Mouse (Mus musculus): ENCODE data around the gene Zzef1.

The Zzef1 gene

GRCm38 (mm10) chr11:72814188-72814587 lies 18.2 kb downstream of the Zzef1 start:
- no peak overlapping the region for H3K4me3 ChIP-seq (replicated peaks; ENCODE audit: low read length)
- H3K36me3 ChIP-seq (ENCODE audit: insufficient read depth, low read length), result peaks cover 7% of the 10 kb centered on the region; the same call in 1 of the 2 replicates
- no peaks in the 10 kb centered on the region for H3K9me3 ChIP-seq (ENCODE audit: low read length)
- 0 out of 2 replicates have a peak, but pooled peaks cover 2% of the 10 kb centered on the region for H3K4me1 ChIP-seq (replicated peaks; ENCODE audit: low read depth, low read length)
- TF ChIP-seq NANOG (IDR thresholded peaks at IDR 0.05; ENCODE audit: borderline replicate concordance, low read length), result no peak
- peak; percentile 54 for TF ChIP-seq CTCF (conservative IDR thresholded peaks at IDR 0.05; ENCODE audit: low read length)
- no peak for TF ChIP-seq POU5F1 (IDR thresholded peaks at IDR 0.05; ENCODE audit: borderline replicate concordance, low read length)
- no peaks in the 10 kb centered on the region for H3K27me3 ChIP-seq (ENCODE audit: insufficient read depth, low read length)

DNA sequence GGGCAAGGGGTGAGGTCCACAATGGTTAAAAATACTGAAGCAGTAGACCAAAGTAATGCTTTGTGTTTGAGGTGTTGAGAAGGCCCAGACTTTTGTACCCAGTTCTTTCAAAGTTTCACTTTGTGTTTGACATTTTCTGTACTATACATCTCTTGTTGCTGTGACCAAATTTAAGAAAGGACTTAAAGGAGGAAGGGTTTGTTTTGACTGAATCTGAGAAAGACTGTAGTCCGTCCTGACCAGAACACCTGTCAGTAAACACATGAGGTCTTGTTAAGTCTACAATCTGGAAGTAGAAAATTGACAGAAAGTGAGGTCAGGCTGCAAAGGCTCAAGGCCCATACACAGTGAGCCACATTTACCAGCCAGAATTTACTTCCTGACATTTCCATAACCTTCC lies 20.8 kb downstream of the Zzef1 start:
- no peaks in the 10 kb centered on the region for H3K9me3 ChIP-seq (ENCODE audit: low read length)
- no peaks in the 10 kb centered on the region for H3K27me3 ChIP-seq (ENCODE audit: insufficient read depth, low read length)
- peaks cover 14% of the 10 kb centered on the region for H3K36me3 ChIP-seq (ENCODE audit: insufficient read depth, low read length)
- H3K4me1 ChIP-seq (replicated peaks; ENCODE audit: low read depth, low read length), result 0 out of 2 replicates have a peak, but pooled peaks cover 2% of the 10 kb centered on the region
- H3K4me3 ChIP-seq (replicated peaks; ENCODE audit: low read length), result no peak overlapping the region
- TF ChIP-seq NANOG (IDR thresholded peaks at IDR 0.05; ENCODE audit: borderline replicate concordance, low read length), result no peak
- no peak for TF ChIP-seq POU5F1 (IDR thresholded peaks at IDR 0.05; ENCODE audit: borderline replicate concordance, low read length)
- no peak for TF ChIP-seq CTCF (conservative IDR thresholded peaks at IDR 0.05; ENCODE audit: low read length)

DNA sequence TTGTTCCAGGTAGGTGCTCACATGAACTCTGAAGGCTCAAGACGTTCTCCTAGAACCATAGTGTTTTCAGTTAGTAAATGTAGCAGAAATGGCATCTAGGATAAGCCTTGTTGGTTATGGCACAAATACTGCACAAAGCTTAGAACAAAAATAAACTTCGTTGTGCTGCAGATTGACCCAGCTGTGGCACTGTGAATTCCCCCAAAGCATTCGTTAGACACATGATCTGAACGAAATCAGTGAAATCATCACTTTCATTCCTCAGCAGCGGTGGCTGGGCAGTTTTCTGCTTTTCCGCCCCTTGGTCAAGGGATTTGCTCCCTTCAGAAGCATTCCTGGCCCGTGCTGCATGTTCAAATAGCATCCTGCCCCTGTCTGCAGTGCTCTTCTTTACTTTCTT lies 22.0 kb downstream of the Zzef1 start:
- Histone ChIP-seq H3K27me3 (ENCODE audit: insufficient read depth, low read length) (no peaks in the 10 kb centered on the region), H3K36me3 (ENCODE audit: insufficient read depth, low read length) (peaks cover 15% of the 10 kb centered on the region), H3K4me1 (replicated peaks; ENCODE audit: low read depth, low read length) (0 out of 2 replicates have a peak, but pooled peaks cover 2% of the 10 kb centered on the region), H3K4me3 (replicated peaks; ENCODE audit: low read length) (no peak overlapping the region), H3K9me3 (ENCODE audit: low read length) (no peaks in the 10 kb centered on the region)
- TF ChIP-seq NANOG (IDR thresholded peaks at IDR 0.05; ENCODE audit: borderline replicate concordance, low read length) (no peak), CTCF (conservative IDR thresholded peaks at IDR 0.05; ENCODE audit: low read length) (no peak), POU5F1 (IDR thresholded peaks at IDR 0.05; ENCODE audit: borderline replicate concordance, low read length) (no peak)

- Histone ChIP-seq H3K4me3 (replicated peaks; ENCODE audit: low read length) (no peak overlapping the region), H3K36me3 (ENCODE audit: insufficient read depth, low read length) (peaks cover 28% of the 10 kb centered on the region), H3K4me1 (replicated peaks; ENCODE audit: low read depth, low read length) (0 out of 2 replicates have a peak, but pooled peaks cover 2% of the 10 kb centered on the region), H3K9me3 (ENCODE audit: low read length) (no peaks in the 10 kb centered on the region), H3K27me3 (ENCODE audit: insufficient read depth, low read length) (no peaks in the 10 kb centered on the region)
- no peak for TF ChIP-seq CTCF (conservative IDR thresholded peaks at IDR 0.05; ENCODE audit: low read length)
- TF ChIP-seq NANOG (IDR thresholded peaks at IDR 0.05; ENCODE audit: borderline replicate concordance, low read length), result no peak
- TF ChIP-seq POU5F1 (IDR thresholded peaks at IDR 0.05; ENCODE audit: borderline replicate concordance, low read length), result no peak
These were observed 25.0 kb downstream of the Zzef1 start for GRCm38 (mm10) chr11:72821041-72821440.

DNA sequence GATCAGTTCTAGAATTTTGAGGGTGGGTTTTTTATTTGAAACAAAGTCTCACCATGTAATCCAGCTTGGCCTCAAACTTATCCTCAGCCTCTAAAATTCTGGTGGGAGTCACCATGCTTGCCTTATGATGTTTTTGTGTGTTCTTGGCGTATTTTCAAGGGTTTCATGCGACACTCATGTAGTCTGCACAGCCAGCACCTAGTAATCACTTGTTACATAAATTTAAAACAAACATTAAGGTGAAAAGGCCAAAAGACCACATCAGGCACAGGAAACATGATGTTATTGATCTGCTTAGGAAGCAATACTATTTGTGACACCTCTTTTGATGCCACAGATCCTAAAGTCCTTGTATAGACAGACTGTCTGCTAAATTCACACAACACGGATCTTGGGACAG lies 33.8 kb downstream of the Zzef1 start:
- TF ChIP-seq POU5F1 (IDR thresholded peaks at IDR 0.05; ENCODE audit: borderline replicate concordance, low read length), result no peak
- TF ChIP-seq NANOG (IDR thresholded peaks at IDR 0.05; ENCODE audit: borderline replicate concordance, low read length), result no peak
- no peak for TF ChIP-seq CTCF (conservative IDR thresholded peaks at IDR 0.05; ENCODE audit: low read length)
- Histone ChIP-seq H3K4me3 (replicated peaks; ENCODE audit: low read length) (no peak overlapping the region), H3K9me3 (ENCODE audit: low read length) (peaks cover 4% of the 10 kb centered on the region), H3K4me1 (replicated peaks; ENCODE audit: low read depth, low read length) (no peaks in the 10 kb centered on the region), H3K36me3 (ENCODE audit: insufficient read depth, low read length) (peaks cover 65% of the 10 kb centered on the region), H3K27me3 (ENCODE audit: insufficient read depth, low read length) (no peaks in the 10 kb centered on the region)

DNA sequence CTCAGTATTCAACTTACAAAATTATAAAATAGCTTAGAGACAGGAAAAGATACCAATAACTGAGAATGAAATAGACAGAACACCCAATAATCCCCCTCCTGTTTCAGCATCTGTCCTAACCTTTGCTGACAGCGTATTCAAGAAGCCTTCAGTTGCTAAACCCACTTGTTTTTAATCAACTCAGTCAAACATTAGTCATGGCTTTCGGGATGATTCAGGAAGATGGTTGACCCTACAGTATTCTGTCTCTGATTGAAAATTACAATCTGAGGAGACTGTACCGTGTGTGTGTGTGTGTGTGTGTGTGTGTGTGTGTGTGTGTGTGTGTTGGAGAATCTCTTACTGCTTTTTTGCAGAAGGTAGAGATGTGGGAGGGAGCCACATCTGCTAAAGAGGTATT lies 46.7 kb downstream of the Zzef1 start:
- peaks cover 24% of the 10 kb centered on the region for H3K36me3 ChIP-seq (ENCODE audit: insufficient read depth, low read length)
- no peaks in the 10 kb centered on the region for H3K9me3 ChIP-seq (ENCODE audit: low read length)
- H3K27me3 ChIP-seq (ENCODE audit: insufficient read depth, low read length), result no peaks in the 10 kb centered on the region
- H3K4me3 ChIP-seq (replicated peaks; ENCODE audit: low read length), result no peak overlapping the region
- H3K4me1 ChIP-seq (replicated peaks; ENCODE audit: low read depth, low read length), result no peaks in the 10 kb centered on the region
- TF ChIP-seq NANOG (IDR thresholded peaks at IDR 0.05; ENCODE audit: borderline replicate concordance, low read length), result no peak
- no peak for TF ChIP-seq POU5F1 (IDR thresholded peaks at IDR 0.05; ENCODE audit: borderline replicate concordance, low read length)
- TF ChIP-seq CTCF (conservative IDR thresholded peaks at IDR 0.05; ENCODE audit: low read length), result no peak

DNA sequence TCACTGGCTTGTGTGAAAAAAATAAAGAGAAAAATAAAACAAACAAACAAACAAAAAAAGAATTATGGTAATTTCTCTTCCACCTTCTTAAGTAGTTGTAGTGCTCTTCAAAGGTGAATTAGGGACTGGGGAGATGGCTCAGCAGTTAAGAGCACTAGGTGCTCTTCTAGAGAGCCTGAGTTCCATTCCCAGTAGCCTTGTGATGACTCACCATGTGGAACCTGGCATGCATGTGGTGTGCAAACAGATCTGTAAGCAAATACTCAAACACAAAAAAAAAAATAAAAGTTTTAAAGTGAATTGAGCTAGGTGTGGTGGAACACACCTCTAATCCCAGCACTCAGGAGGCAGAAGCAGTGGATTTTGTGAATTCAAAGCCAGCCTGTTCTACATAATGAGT lies 47.5 kb downstream of the Zzef1 start:
- H3K27me3 ChIP-seq (ENCODE audit: insufficient read depth, low read length), result no peaks in the 10 kb centered on the region
- H3K4me1 ChIP-seq (replicated peaks; ENCODE audit: low read depth, low read length), result no peaks in the 10 kb centered on the region
- H3K36me3 ChIP-seq (ENCODE audit: insufficient read depth, low read length), result peaks cover 31% of the 10 kb centered on the region
- no peak overlapping the region for H3K4me3 ChIP-seq (replicated peaks; ENCODE audit: low read length)
- no peak for TF ChIP-seq NANOG (IDR thresholded peaks at IDR 0.05; ENCODE audit: borderline replicate concordance, low read length)
- TF ChIP-seq POU5F1 (IDR thresholded peaks at IDR 0.05; ENCODE audit: borderline replicate concordance, low read length), result no peak
- TF ChIP-seq CTCF (conservative IDR thresholded peaks at IDR 0.05; ENCODE audit: low read length), result no peak
- H3K9me3 ChIP-seq (ENCODE audit: low read length), result no peaks in the 10 kb centered on the region

DNA sequence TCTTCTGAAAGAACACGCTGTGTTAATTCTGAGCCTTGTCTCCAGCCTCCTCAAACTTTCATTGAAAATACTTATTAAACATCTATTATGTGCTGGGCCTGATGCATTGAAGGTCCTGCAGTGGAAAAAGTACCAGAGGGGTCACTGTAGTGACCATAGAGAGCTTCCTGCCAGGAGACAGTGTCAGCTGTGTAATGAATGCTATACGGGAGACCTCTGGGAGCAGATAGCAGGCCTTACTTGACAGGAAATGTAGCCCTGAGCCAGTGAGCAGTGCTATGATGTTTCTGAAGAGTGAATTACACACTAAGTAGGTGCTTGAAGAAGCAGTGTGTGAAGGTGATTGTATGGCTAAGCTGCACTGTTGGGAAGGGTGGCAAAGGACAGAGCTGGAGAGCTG lies 49.5 kb downstream of the Zzef1 start:
- peaks cover 12% of the 10 kb centered on the region; the same call in 1 of the 2 replicates for H3K9me3 ChIP-seq (ENCODE audit: low read length)
- H3K4me1 ChIP-seq (replicated peaks; ENCODE audit: low read depth, low read length), result no peaks in the 10 kb centered on the region
- TF ChIP-seq NANOG (IDR thresholded peaks at IDR 0.05; ENCODE audit: borderline replicate concordance, low read length) (no peak), POU5F1 (IDR thresholded peaks at IDR 0.05; ENCODE audit: borderline replicate concordance, low read length) (no peak), CTCF (conservative IDR thresholded peaks at IDR 0.05; ENCODE audit: low read length) (no peak)
- H3K4me3 ChIP-seq (replicated peaks; ENCODE audit: low read length), result no peak overlapping the region
- H3K36me3 ChIP-seq (ENCODE audit: insufficient read depth, low read length), result peaks cover 45% of the 10 kb centered on the region
- no peaks in the 10 kb centered on the region for H3K27me3 ChIP-seq (ENCODE audit: insufficient read depth, low read length)

DNA sequence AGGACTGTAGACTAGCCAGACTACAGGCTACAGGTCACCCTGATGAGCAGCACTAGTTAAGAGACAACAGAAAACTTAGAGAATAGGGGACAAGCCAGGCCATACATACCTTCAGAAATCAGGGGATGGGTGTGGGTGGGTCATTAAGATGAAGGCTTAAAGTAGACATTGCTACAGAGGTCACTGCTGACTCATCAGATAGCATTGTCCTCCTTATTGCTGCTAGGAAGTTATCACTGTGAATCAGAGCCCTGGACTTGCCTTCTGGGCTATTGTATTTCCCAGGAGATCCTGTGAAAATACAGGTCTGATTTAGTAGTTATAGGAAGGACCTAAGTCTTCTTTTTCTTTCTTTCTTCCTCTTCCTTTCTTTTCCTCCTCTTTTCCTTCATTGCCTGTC lies 50.7 kb downstream of the Zzef1 start:
- H3K36me3 ChIP-seq (ENCODE audit: insufficient read depth, low read length), result peaks cover 57% of the 10 kb centered on the region
- peaks cover 14% of the 10 kb centered on the region; the same call in 1 of the 2 replicates for H3K9me3 ChIP-seq (ENCODE audit: low read length)
- H3K27me3 ChIP-seq (ENCODE audit: insufficient read depth, low read length), result no peaks in the 10 kb centered on the region
- TF ChIP-seq NANOG (IDR thresholded peaks at IDR 0.05; ENCODE audit: borderline replicate concordance, low read length), result no peak
- no peak for TF ChIP-seq CTCF (conservative IDR thresholded peaks at IDR 0.05; ENCODE audit: low read length)
- no peak for TF ChIP-seq POU5F1 (IDR thresholded peaks at IDR 0.05; ENCODE audit: borderline replicate concordance, low read length)
- no peak overlapping the region for H3K4me3 ChIP-seq (replicated peaks; ENCODE audit: low read length)
- no peaks in the 10 kb centered on the region for H3K4me1 ChIP-seq (replicated peaks; ENCODE audit: low read depth, low read length)

All from E14TG2a.4 (cell line).